Mouse (Mus musculus) hindbrain, embryonic 12.5 days (tissue): Measurements from ENCODE around the gene Depdc5. TPM values are rescaled to one million over a fixed set of nuclear protein-coding genes. Genes with fewer than 3 reads are reported as not detected.
"Not testable (repeated sequence)": the region's sequence is repeated elsewhere in the genome, so short reads cannot be mapped to it uniquely, and the experiment has no call there.

Experiments used
- ATAC-seq: fragments of 200-750 bp; cut with Nextera tagmentation; 2 replicates; pipeline ENCODE4 v1.8.0; 2017; ENCODE audit warnings: moderate TSS enrichment; ENCODE audit not compliant: low FRiP score
- H3K27ac ChIP-seq: fragments of 300-500 bp; sonication (generic); 2 replicates; pipeline ENCODE4 v1.5.1; 2016; ENCODE audit warnings: mild to moderate bottlenecking
- H3K27me3 ChIP-seq: fragments of 300-500 bp; sonication (generic); 2 replicates; pipeline ENCODE4 v1.6.1; 2016; ENCODE audit warnings: mild to moderate bottlenecking
- H3K36me3 ChIP-seq: fragments of 300-500 bp; sonication (generic); 2 replicates; pipeline ENCODE4 v1.6.1; 2016; ENCODE audit warnings: mild to moderate bottlenecking
- H3K4me1 ChIP-seq: fragments of 300-500 bp; sonication (generic); 2 replicates; pipeline ENCODE4 v1.6.1; 2016
- H3K4me2 ChIP-seq: fragments of 300-500 bp; sonication (generic); replicated peaks from 2 replicates; pipeline ENCODE4 v1.6.1; 2016; ENCODE audit warnings: mild to moderate bottlenecking
- H3K4me3 ChIP-seq: fragments of 300-500 bp; sonication (generic); 2 replicates; pipeline ENCODE4 v1.5.1; 2016; ENCODE audit warnings: mild to moderate bottlenecking
- H3K9ac ChIP-seq: fragments of 300-500 bp; sonication (generic); 2 replicates; pipeline ENCODE4 v1.6.1; 2016; ENCODE audit warnings: mild to moderate bottlenecking, moderate library complexity
- H3K9me3 ChIP-seq: fragments of 300-500 bp; sonication (generic); replicated peaks from 2 replicates; pipeline ENCODE4 v1.6.1; 2016; ENCODE audit warnings: mild to moderate bottlenecking
- WGBS: fragments of 180-500 bp; shearing (Covaris S2); methylation state at CpG from one replicate; pipeline ENCODE4 v1.1.7; 2016; 5-methylcytosine and 5-hydroxymethylcytosine counted together
- polyA plus RNA-seq: library from polyadenylated mRNA; unstranded; fragments of >200 nt; fragmentation: Nextera tagmentation; extraction: Ambion mirVana; gene quantifications from 2 replicates; pipeline ENCODE4 v1.2.1, GENCODE M21; 2016

The Depdc5 gene
- polyA plus RNA-seq, 1 experiment from 2014 or later = 40.3 TPM

DNA sequence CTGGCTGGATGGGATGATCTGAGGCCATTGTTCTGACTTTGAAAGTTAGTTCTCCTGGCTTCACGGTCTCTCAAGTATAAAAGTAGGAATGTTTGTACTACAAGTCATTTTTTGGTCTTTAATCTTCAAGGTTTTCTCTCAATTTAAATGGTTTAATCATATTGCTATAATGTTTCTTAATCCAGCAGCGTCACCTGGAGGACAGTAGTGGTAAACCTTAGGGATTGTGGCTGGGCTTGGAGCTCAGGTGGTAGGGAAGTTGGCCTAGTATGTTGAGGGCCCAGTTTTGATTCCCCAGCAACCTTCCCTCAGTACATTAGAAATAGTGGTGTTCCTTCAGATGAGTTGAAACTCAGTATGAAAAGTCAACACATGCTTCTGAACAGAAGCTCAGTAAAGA is 158.1 kb downstream of the Depdc5 start:
- H3K27ac ChIP-seq = no peak overlapping the region
- no peak overlapping the region for H3K4me3 ChIP-seq
- peaks cover 45% of the 10 kb centered on the region for H3K4me1 ChIP-seq

DNA sequence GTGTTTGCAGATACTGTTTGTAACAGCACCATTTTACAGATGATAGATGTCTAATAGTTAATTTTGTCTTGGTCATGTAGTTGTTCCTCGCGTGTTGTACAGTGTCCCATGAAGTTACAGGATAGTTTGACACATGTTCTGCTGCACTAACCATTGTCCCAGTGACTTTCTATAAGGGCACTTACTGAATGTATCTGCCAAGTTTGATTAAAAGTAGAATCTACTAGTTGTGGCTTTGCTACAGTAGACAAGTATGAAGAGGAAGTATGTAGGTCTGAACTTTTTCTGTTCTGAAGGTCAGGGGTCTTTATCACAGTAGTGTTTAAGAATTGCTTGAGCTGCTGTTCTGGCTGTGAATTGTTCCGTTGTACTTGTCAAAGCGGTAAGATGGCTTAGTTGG is 159.8 kb downstream of the Depdc5 start:
- Histone ChIP-seq H3K9me3 (no peaks in the 10 kb centered on the region), H3K4me1 (peaks cover 36% of the 10 kb centered on the region), H3K9ac (no peak overlapping the region), H3K4me3 (no peak overlapping the region; the same call in 1 of the 2 replicates), H3K27ac (no peak overlapping the region), H3K4me2 (no peak overlapping the region), H3K27me3 (no peaks in the 10 kb centered on the region), H3K36me3 (peaks cover 35% of the 10 kb centered on the region)
- WGBS = 93% methylated on average over 4 of the region's 4 CpGs
- no peak for ATAC-seq

More for the DNA sequence above, 158.1 kb downstream of the Depdc5 start:
- Histone ChIP-seq H3K9ac (no peak overlapping the region), H3K9me3 (no peaks in the 10 kb centered on the region), H3K4me2 (no peak overlapping the region; the same call in 1 of the 2 replicates), H3K27me3 (no peaks in the 10 kb centered on the region), H3K36me3 (peaks cover 27% of the 10 kb centered on the region)
- no peak for ATAC-seq
- WGBS = 89% methylated on average over 2 of the region's 2 CpGs

DNA sequence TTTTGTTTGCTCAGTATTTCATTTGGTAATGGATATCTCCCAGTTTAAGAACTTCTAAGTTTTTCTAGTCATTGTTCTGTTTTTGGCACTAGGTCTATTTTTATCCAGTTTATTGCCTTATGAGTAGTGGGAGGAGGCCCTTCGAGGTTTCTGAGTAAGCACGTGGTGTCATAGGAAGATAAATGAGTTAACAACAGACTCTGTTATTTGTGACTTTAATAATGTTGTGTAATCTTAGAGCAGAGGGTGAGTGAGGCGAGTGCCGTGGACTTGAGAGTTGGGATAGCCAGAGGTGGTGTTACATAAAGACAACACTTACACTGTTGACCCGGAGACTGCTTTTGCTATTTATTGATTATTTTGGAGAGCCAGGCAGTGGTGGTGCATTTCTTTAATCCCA is 161.0 kb downstream of the Depdc5 start:
- 86% methylated on average over 5 of the region's 5 CpGs for WGBS
- H3K4me3 ChIP-seq = no peak overlapping the region
- peaks cover 39% of the 10 kb centered on the region for H3K36me3 ChIP-seq
- H3K9ac ChIP-seq = no peak overlapping the region
- no peaks in the 10 kb centered on the region for H3K27me3 ChIP-seq
- H3K9me3 ChIP-seq = no peaks in the 10 kb centered on the region
- ATAC-seq = no peak
- no peak overlapping the region for H3K27ac ChIP-seq
- H3K4me2 ChIP-seq = no peak overlapping the region
- H3K4me1 ChIP-seq = peaks cover 38% of the 10 kb centered on the region

DNA sequence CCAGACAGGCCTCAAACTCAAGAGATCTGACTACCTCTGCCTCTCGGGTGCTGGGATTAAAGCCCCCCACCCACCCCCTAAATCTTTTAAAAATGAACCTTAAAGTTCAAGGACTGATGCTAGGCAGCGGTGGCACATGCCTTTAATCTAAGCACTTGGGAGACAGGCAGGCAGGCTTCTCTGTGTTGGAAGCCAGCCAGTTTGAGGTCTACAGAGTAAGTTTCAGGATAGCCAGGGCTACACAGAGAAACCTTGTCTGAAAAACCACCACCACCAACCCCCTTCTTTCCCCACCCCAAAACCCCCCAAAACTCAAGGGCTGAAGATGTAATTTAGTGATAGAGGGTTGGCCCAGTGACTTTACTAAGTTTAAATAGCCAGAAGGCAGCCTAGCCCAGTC is 165.2 kb downstream of the Depdc5 start:
- Histone ChIP-seq H3K36me3 (peaks cover 37% of the 10 kb centered on the region), H3K4me1 (peaks cover 30% of the 10 kb centered on the region)

DNA sequence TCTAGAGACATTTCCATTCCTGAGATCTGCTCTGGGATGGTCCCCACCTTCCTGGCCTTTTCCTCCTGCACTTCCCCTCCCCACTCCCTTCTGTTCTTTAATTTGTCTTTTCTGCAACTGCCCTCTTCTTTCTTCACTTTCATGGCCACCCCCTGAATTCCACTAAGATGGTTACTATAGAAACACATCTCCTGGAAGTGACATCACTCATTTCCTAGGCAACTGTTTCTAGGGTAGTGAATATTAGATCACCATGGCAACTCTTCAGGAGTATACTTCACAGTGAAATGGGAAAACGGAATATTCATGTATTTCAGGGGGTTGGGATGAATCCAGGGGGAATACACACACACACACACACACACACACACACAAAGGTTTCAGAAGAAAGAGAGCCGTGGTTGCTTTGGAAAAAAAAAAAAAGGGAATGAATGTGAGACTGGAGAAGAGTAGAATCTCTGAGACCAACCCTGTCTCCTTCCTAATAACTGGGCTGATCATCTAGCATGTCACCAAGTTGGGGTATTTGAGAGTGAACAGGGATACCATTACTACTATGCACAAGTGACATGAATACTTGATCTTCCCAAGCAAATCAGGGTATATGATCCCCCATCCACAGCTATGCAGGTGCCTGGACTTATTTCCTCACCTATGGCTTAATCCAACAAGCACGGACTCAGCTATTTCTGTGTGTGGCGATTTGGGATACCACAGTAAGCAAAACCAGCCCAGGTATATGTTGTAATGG is 167.1 kb downstream of the Depdc5 start:
- Histone ChIP-seq H3K27ac (peak overlapping the region; percentile 35; the same call in 1 of the 2 replicates), H3K4me2 (no peak overlapping the region), H3K9ac (no peak overlapping the region)

More for the DNA sequence above, 165.2 kb downstream of the Depdc5 start:
- Histone ChIP-seq H3K9ac (no peak overlapping the region), H3K27me3 (no peaks in the 10 kb centered on the region), H3K27ac (no peak overlapping the region; the same call in 1 of the 2 replicates), H3K4me2 (no peak overlapping the region), H3K4me3 (no peak overlapping the region), H3K9me3 (no peaks in the 10 kb centered on the region)
- 84% methylated on average over 2 of the region's 2 CpGs for WGBS
- no peak for ATAC-seq

DNA sequence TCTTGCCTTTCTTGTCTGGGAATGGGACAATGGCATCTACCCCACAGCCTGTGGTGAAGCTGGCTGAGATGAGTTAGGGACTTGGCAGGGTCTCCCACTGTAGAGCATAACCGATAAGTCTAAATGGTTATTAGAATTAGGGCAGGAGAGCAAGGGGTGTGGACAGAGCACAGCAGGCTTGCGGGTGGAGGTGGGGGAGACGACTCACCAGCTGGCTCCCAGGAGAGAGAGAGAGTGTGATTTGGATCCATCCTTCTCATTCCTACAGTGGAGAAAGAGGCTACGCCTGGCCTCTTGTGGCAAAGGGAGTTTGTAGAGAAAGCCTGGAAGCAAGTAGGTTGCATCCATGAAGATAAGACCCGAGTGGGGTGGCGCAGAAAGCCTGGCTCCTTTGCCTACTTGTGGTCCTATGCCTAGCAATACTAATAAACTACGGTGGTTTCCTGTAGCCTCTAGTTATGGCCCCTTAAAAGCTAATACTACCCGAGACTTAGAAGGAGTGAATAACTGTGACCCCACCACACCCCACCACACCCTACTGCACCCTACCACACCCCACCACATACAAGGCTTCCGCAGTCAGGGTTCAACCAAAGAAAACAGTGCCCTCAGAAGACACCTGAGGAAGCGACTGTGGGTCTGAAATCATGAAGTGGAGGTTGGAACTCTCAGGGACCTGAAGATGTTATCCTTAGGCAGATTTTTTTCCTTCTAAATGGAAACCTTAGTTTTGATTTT is 168.7 kb downstream of the Depdc5 start:
- no peak overlapping the region for H3K27ac ChIP-seq
- H3K4me1 ChIP-seq = peaks cover 25% of the 10 kb centered on the region
- H3K36me3 ChIP-seq = peaks cover 10% of the 10 kb centered on the region; the same call in 1 of the 2 replicates
- H3K27me3 ChIP-seq = no peaks in the 10 kb centered on the region
- no peaks in the 10 kb centered on the region for H3K9me3 ChIP-seq
- no peak for ATAC-seq
- H3K4me2 ChIP-seq = no peak overlapping the region
- no peak overlapping the region for H3K9ac ChIP-seq
- no peak overlapping the region for H3K4me3 ChIP-seq
- 83% methylated on average over 10 of the region's 10 CpGs for WGBS

More for the DNA sequence above, 167.1 kb downstream of the Depdc5 start:
- Histone ChIP-seq H3K4me3 (no peak overlapping the region), H3K36me3 (peaks cover 20% of the 10 kb centered on the region; the same call in 1 of the 2 replicates), H3K27me3 (no peaks in the 10 kb centered on the region), H3K9me3 (no peaks in the 10 kb centered on the region), H3K4me1 (peaks cover 25% of the 10 kb centered on the region)
- peak; percentile 39; the same call in 1 of the 2 replicates for ATAC-seq
- WGBS = 53% methylated on average over 4 of the region's 4 CpGs

DNA sequence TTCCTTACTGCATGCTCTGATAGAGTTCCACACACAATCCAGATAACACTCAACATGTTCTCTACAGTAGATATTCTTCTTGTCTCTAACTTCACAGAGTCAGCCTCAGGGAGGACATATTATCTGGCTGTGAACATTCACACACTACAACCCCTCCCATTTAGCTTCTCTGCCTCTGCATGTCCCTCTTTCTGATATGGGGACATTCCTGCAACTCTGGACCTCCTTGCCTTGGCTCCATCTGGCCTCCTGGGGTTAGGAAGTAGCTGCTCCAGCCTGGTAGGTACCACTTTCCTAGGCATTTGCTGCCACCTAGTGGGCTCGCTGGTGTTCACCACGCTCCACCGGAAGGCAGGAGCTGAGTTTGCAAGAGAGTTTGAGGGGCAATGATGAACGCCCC is 169.6 kb downstream of the Depdc5 start:
- peaks cover 25% of the 10 kb centered on the region for H3K4me1 ChIP-seq
- H3K27me3 ChIP-seq = no peaks in the 10 kb centered on the region
- no peak overlapping the region for H3K27ac ChIP-seq
- ATAC-seq = peak; percentile 63
- H3K9ac ChIP-seq = no peak overlapping the region
- H3K4me2 ChIP-seq = no peak overlapping the region
- H3K9me3 ChIP-seq = no peaks in the 10 kb centered on the region
- peaks cover 6% of the 10 kb centered on the region; the same call in 1 of the 2 replicates for H3K36me3 ChIP-seq
- 2% methylated on average over 4 of the region's 4 CpGs for WGBS
- H3K4me3 ChIP-seq = no peak overlapping the region

DNA sequence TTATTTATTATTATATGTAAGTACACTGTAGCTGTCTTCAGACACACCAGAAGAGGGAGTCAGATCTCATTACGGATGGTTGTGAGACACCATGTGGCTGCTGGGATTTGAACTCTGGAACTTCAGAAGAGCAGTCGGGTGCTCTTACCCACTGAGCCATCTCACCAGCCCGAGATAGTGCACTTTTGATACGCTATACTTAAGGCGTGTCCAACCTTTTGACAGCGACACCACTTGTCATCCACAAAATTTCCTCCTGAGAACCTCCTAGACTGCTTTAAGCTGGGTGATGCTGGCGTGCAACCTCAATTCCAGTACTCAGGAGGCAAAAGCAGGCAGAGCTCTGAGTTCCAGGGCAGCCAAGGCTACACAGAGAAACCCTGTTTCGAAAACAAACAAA is 170.1 kb downstream of the Depdc5 start:
- not testable (repeated sequence) for H3K9me3 ChIP-seq, H3K4me3 ChIP-seq, H3K4me2 ChIP-seq, H3K36me3 ChIP-seq, H3K9ac ChIP-seq, H3K27ac ChIP-seq, ATAC-seq, H3K27me3 ChIP-seq
- peaks cover 25% of the 10 kb centered on the region for H3K4me1 ChIP-seq
- 45% methylated on average over 8 of the region's 8 CpGs for WGBS

DNA sequence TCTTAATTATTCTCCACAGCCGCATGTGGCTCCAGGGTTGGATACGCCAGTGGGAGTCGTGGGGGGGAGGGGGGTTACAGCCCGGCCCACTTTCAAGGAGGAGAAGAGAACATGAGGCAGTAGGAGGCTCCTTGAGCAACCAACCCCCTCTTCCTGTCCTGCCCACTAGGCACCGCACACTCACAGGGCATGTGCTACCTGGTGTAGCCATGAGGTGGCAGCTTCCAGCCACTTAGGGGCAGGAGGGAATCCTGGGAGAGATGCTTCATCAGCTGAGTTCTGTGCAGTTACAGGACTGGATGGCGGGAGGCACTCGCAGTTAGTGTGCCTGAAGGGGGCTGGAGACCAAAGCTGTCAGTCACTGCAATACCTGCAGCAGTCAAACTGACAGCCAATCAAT is 170.6 kb downstream of the Depdc5 start:
- no peak for ATAC-seq
- H3K4me1 ChIP-seq = peaks cover 25% of the 10 kb centered on the region
- no peak overlapping the region for H3K4me2 ChIP-seq
- H3K27me3 ChIP-seq = no peaks in the 10 kb centered on the region
- peak overlapping the region; percentile 18; the same call in 1 of the 2 replicates for H3K9ac ChIP-seq
- 22% methylated on average over 7 of the region's 7 CpGs for WGBS
- H3K9me3 ChIP-seq = no peaks in the 10 kb centered on the region
- H3K4me3 ChIP-seq = no peak overlapping the region
- no peaks in the 10 kb centered on the region for H3K36me3 ChIP-seq
- H3K27ac ChIP-seq = no peak overlapping the region

DNA sequence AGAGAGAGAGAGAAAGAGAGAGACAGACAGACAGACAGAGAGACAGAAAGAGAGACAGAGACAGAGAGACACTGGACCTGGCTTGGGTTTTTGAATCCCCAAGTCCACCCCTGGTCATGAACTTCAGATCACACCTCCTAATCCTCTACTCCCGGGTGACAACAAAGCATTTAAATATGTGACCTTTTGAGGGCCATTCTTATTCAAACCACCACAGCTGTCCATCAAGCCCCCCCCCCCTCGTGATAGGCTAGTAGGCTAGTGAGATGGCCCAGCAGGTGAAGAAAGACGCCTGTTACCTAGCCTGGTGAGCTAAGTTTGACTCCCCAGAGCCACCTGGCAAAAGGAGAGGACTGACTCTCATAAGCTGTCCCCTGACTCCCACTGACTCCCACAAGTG is 171.4 kb downstream of the Depdc5 start:
- H3K27me3 ChIP-seq = no peaks in the 10 kb centered on the region
- no peak for ATAC-seq

DNA sequence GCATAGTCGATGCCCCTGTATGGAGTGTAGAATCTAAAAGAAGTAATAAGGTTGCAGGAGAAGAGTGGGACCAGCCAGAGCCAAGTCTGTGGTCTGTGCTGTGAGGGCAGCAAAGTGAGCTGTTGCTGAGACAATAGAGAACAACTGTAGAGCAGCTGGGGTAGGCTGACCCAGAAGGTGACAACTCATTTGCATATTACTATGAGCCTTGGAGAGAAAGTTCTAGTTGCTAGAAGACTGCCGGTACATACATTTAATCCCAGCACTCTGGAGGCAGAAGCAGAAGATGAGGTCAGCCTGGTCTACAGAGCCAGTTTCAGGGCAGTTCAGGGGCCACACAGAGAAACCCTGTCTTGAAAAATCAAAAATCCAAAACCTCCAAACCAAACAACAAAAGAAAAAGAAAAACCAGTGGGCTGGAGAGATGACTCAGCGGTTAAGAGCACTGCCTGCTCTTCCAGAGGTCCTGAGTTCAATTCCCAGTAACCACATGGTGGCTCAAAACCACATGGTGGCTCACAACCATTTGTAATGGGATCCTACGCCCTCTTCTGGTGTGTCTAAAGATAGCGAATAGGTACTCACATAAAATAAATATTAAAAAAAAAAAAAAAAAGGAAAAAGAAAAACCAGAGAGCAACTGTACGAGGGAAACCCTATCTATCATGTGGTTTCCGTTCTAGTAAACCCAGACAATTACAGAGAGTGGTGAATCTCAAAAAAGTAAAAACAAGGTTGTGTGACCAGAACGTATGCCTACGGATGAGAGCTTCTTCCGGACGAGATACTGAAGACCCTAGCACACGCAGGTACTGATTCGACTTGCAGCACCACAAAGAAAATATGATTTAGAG is 175.4 kb downstream of the Depdc5 start:
- Histone ChIP-seq H3K4me3 (0 out of 2 replicates have a peak overlapping the region, but pooled peaks have one; percentile 12), H3K4me1 (peaks cover 3% of the 10 kb centered on the region; the same call in 1 of the 2 replicates), H3K4me2 (peak overlapping the region; percentile 50), H3K27ac (no peak overlapping the region), H3K9ac (no peak overlapping the region), H3K9me3 (no peaks in the 10 kb centered on the region), H3K27me3 (no peaks in the 10 kb centered on the region), H3K36me3 (no peaks in the 10 kb centered on the region)
- 49% methylated on average over 13 of the region's 13 CpGs for WGBS
- no peak for ATAC-seq

More for the DNA sequence above, 171.4 kb downstream of the Depdc5 start:
- no peak overlapping the region for H3K4me3 ChIP-seq
- no peak overlapping the region for H3K4me2 ChIP-seq
- H3K9ac ChIP-seq = no peak overlapping the region
- H3K4me1 ChIP-seq = peaks cover 21% of the 10 kb centered on the region
- WGBS = 32% methylated on average over 3 of the region's 3 CpGs
- no peaks in the 10 kb centered on the region for H3K36me3 ChIP-seq
- H3K9me3 ChIP-seq = no peaks in the 10 kb centered on the region
- no peak overlapping the region for H3K27ac ChIP-seq
